Mouse (Mus musculus) kidney, postnatal 0 days (tissue): ENCODE measurements around the gene Tmprss7. TPM values are rescaled to one million over a fixed set of nuclear protein-coding genes. Genes with fewer than 3 reads are reported as not detected.

Experiments used
- ATAC-seq: fragments of 200-750 bp; cut with Nextera tagmentation; replicated peaks from 2 replicates; pipeline ENCODE4 v1.8.0; 2017; ENCODE audit warnings: low read depth, moderate number of reproducible peaks, moderate TSS enrichment, moderate library complexity; ENCODE audit not compliant: low FRiP score
- DNase-seq: peaks from one replicate; pipeline ENCODE4 v3.0.0-alpha.2; 2016; ENCODE audit warnings: low spot score
- H3K27ac ChIP-seq: fragments of 300-500 bp; sonication (generic); 2 replicates; pipeline ENCODE4 v1.5.1; 2014; ENCODE audit warnings: mild to moderate bottlenecking
- H3K27me3 ChIP-seq: fragments of 300-500 bp; sonication (generic); 2 replicates; pipeline ENCODE4 v1.6.1; 2014; ENCODE audit warnings: low read length, mixed read lengths; ENCODE audit not compliant: insufficient read depth
- H3K36me3 ChIP-seq: fragments of 300-500 bp; sonication (generic); 2 replicates; pipeline ENCODE4 v1.6.1; 2014; ENCODE audit warnings: low read length, mixed read lengths; ENCODE audit not compliant: insufficient read depth
- H3K4me1 ChIP-seq: fragments of 300-500 bp; sonication (generic); replicated peaks from 2 replicates; pipeline ENCODE4 v1.6.1; 2014; ENCODE audit warnings: antibody characterized with exemption, low read length, mixed read lengths; ENCODE audit not compliant: insufficient read depth
- H3K4me2 ChIP-seq: fragments of 300-500 bp; sonication (generic); 2 replicates; pipeline ENCODE4 v1.6.1; 2014; ENCODE audit warnings: mild to moderate bottlenecking, low read length, moderate library complexity, mixed read lengths
- H3K4me3 ChIP-seq: fragments of 300-500 bp; sonication (generic); replicated peaks from 2 replicates; pipeline ENCODE4 v1.5.1; 2014; ENCODE audit warnings: low read depth, low read length
- H3K9ac ChIP-seq: fragments of 300-500 bp; sonication (generic); 2 replicates; pipeline ENCODE4 v1.6.1; 2014; ENCODE audit warnings: low read depth, low read length
- H3K9me3 ChIP-seq: fragments of 300-500 bp; sonication (generic); replicated peaks from 2 replicates; pipeline ENCODE4 v1.6.1; 2016; ENCODE audit warnings: low read length, inconsistent platforms, mixed read lengths
- CTCF ChIP-seq: IDR thresholded peaks from 2 replicates; pipeline ENCODE4 v1.5.1; 2016; ENCODE audit warnings: antibody characterized with exemption, low read depth, mild to moderate bottlenecking, moderate library complexity
- WGBS: fragments of 180-500 bp; shearing (Covaris S2); extraction: QIAGEN DNeasy Blood & Tissue Kit; methylation state at CpG from one replicate; pipeline ENCODE4 v1.1.7; 2014; 5-methylcytosine and 5-hydroxymethylcytosine counted together
- polyA plus RNA-seq: library from polyadenylated mRNA; unstranded; fragments of >200 nt; fragmentation: Nextera tagmentation; extraction: Ambion mirVana; gene quantifications from 2 replicates; pipeline ENCODE4 v1.2.1, GENCODE M21; 2015

Tmprss7 gene
- polyA plus RNA-seq, 1 experiment from 2014 or later: 0.21 TPM

GRCm38 (mm10) chr16:45690178-45690577, 3.3 kb downstream of the Tmprss7 start:
- Histone ChIP-seq H3K4me3 (no peak overlapping the region), H3K36me3 (no peaks in the 10 kb centered on the region), H3K4me1 (no peaks in the 10 kb centered on the region), H3K4me2 (no peak overlapping the region), H3K27me3 (no peaks in the 10 kb centered on the region), H3K9me3 (no peaks in the 10 kb centered on the region), H3K9ac (no peak overlapping the region), H3K27ac (no peak overlapping the region)
- DNase-seq: peak; percentile 32
- 18% methylated on average over 4 of the region's 4 CpGs for WGBS
- TF ChIP-seq CTCF: no peak
- ATAC-seq: no peak

GRCm38 (mm10) chr16:45686833-45687232, 6.6 kb downstream of the Tmprss7 start:
- H3K27me3 ChIP-seq: no peaks in the 10 kb centered on the region
- no peaks in the 10 kb centered on the region for H3K4me1 ChIP-seq
- no peak overlapping the region for H3K9ac ChIP-seq
- no peak for TF ChIP-seq CTCF
- DNase-seq (no peak), ATAC-seq (no peak)
- no peak overlapping the region for H3K4me3 ChIP-seq
- WGBS: 83% methylated on average over 3 of the region's 3 CpGs
- H3K36me3 ChIP-seq: no peaks in the 10 kb centered on the region
- no peak overlapping the region for H3K4me2 ChIP-seq
- no peak overlapping the region for H3K27ac ChIP-seq
- H3K9me3 ChIP-seq: no peaks in the 10 kb centered on the region

DNA sequence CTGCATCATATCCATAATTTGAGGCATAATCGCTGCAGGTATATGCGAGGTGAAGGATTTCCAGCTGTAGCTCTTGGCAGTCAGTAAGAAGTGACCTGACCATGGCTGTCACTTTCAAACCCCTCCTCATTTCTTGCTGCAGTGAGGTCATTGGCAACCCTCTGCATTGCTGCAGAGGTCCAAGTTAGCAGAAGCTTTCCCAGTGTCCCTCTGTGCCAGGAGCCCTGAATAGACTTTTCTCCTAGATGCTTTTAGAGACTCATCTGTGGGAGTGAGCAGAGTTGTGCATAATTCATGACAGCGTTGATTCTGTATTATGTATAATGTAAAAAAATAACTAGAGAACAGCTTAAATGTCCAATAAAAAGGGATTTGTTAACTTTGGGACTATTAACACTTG, 8.2 kb downstream of the Tmprss7 start:
- no peaks in the 10 kb centered on the region for H3K36me3 ChIP-seq
- no peak for TF ChIP-seq CTCF
- ATAC-seq (no peak), DNase-seq (no peak)
- WGBS: 64% methylated on average over 3 of the region's 3 CpGs
- no peak overlapping the region for H3K4me3 ChIP-seq
- no peaks in the 10 kb centered on the region for H3K27me3 ChIP-seq
- H3K27ac ChIP-seq: no peak overlapping the region
- no peaks in the 10 kb centered on the region for H3K4me1 ChIP-seq
- no peak overlapping the region for H3K9ac ChIP-seq
- no peaks in the 10 kb centered on the region for H3K9me3 ChIP-seq
- no peak overlapping the region for H3K4me2 ChIP-seq

GRCm38 (mm10) chr16:45684815-45685214, 8.6 kb downstream of the Tmprss7 start:
- Histone ChIP-seq H3K9ac (no peak overlapping the region), H3K4me3 (no peak overlapping the region), H3K4me2 (no peak overlapping the region), H3K9me3 (no peaks in the 10 kb centered on the region), H3K36me3 (no peaks in the 10 kb centered on the region), H3K4me1 (no peaks in the 10 kb centered on the region), H3K27ac (no peak overlapping the region), H3K27me3 (no peaks in the 10 kb centered on the region)
- WGBS: 13% methylated on average over 8 of the region's 8 CpGs
- peak; percentile 84 for DNase-seq
- no peak for ATAC-seq
- TF ChIP-seq CTCF: peak; percentile 84

DNA sequence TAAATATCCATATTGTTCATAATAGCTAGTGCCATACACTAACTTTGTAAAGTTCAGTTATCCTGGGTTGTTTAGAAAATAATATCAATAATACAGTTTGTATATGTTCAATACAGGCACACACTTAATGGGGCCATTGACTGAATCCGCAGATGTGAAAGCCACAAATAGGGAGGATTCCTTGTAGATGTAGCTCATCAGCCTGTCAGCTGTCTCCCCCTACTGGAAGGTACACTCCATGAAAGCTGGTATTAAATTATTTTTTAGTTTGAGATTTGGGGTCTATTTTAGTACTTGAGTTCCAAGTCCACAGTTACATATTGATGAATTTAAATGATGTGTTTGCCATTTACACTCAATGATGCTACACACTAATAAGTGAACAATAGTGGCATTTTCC, 17.0 kb downstream of the Tmprss7 start:
- no peak overlapping the region for H3K4me3 ChIP-seq
- no peaks in the 10 kb centered on the region for H3K9me3 ChIP-seq
- no peak overlapping the region for H3K4me2 ChIP-seq
- H3K4me1 ChIP-seq: no peaks in the 10 kb centered on the region
- no peaks in the 10 kb centered on the region for H3K36me3 ChIP-seq
- H3K27ac ChIP-seq: no peak overlapping the region
- WGBS: 26% methylated on average over 1 of the region's 1 CpGs
- ATAC-seq: no peak
- H3K27me3 ChIP-seq: no peaks in the 10 kb centered on the region
- peak; percentile 76 for TF ChIP-seq CTCF
- no peak overlapping the region for H3K9ac ChIP-seq
- DNase-seq: peak; percentile 63

DNA sequence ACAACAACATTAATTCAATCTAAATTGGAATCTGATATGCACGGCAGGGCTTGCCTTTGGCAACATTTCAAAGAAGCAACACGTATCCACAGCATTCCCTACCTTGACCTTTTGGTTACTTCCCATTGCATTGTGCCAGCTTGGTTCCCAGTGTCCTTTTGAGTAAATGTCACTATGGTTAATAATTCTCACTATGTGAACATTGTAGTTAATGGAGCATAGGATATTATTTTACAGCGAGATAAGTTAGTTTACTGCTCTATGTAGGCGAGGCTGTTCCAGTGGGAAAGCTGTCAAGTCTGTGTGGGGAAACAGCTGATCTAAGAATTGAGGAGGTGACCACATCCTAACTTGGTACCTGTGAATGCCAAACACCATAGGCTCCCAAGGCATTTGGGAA, 23.5 kb downstream of the Tmprss7 start:
- no peak overlapping the region for H3K4me2 ChIP-seq
- WGBS: 16% methylated on average over 4 of the region's 4 CpGs

DNA sequence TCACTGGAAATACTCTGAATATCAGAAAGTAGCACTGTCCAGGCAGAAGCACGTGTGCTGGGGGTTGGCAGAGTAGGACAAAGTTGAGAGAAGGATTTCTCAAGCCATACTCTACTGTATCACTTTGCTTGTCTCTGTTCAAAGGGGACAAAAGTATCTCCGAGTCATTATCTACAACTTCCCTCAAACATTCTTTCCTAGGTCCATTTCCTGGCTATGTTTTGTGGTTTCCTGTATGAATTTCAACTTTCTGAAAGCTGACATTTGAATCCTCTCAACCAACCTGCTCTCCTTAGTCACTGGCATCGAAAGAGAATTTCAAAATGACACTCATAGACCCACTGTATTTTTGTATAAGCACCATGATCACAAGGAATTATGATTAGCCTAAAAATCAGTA, 25.3 kb downstream of the Tmprss7 start:
- Histone ChIP-seq H3K4me1 (no peaks in the 10 kb centered on the region), H3K36me3 (no peaks in the 10 kb centered on the region), H3K4me3 (no peak overlapping the region), H3K9ac (no peak overlapping the region), H3K9me3 (no peaks in the 10 kb centered on the region), H3K27me3 (no peaks in the 10 kb centered on the region), H3K27ac (no peak overlapping the region), H3K4me2 (no peak overlapping the region)
- no peak for TF ChIP-seq CTCF
- WGBS: 66% methylated on average over 3 of the region's 3 CpGs
- DNase-seq (no peak), ATAC-seq (no peak)

More for the DNA sequence above, 23.5 kb downstream of the Tmprss7 start:
- H3K4me3 ChIP-seq: no peak overlapping the region
- H3K27ac ChIP-seq: no peak overlapping the region
- no peaks in the 10 kb centered on the region for H3K36me3 ChIP-seq
- H3K4me1 ChIP-seq: no peaks in the 10 kb centered on the region
- ATAC-seq: peak; percentile 61
- H3K27me3 ChIP-seq: no peaks in the 10 kb centered on the region
- DNase-seq: peak; percentile 46
- no peak for TF ChIP-seq CTCF
- H3K9me3 ChIP-seq: no peaks in the 10 kb centered on the region
- no peak overlapping the region for H3K9ac ChIP-seq
